Mouse (Mus musculus): ENCODE results near the gene Btbd7. TPM values are rescaled to one million over a fixed set of nuclear protein-coding genes. Genes with fewer than 3 reads are reported as not detected.

Gene Btbd7
- polyA plus RNA-seq, 1 experiment from 2014 or later, result 15.6 TPM

DNA sequence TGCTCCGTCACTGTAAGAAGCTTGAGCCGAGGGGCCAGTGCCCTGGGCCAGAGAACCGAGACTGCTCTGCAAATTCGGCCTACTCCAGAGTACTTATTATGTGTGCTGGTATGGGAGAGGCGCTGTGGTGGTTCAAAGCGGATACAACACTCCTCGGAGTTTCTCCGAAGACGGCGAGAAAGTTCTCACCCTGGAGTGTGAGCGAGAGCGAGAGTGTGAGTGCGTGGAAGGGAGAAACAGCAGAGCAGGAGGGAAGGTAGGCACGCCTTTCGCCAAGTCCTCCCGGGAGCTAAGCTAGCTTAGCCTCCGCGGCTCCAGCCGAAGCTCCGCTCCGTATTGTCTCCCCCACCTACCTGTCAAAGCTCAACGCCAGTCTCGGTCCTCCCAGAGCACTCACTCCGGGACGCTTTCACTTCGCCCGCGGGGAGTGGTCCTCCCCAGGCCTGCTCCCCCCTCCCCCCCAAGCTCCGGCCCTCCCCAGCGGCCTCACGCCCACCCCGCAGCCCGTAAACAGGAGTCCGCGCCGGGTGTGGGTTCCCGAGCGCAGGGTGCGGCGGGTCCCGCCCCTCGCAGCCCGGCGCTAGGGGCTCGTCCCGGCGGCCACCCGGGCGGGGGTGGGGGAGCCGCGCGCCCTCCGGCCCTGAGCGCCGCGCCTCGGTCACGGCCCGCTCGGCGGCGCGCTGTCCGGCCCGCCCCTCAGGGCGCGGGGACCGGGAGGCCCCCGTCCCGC is 805 bp downstream of the Btbd7 start:
- H3K9me3 ChIP-seq (replicated peaks; ENCODE audit: control insufficient read depth, low read length), result no peaks in the 10 kb centered on the region

DNA sequence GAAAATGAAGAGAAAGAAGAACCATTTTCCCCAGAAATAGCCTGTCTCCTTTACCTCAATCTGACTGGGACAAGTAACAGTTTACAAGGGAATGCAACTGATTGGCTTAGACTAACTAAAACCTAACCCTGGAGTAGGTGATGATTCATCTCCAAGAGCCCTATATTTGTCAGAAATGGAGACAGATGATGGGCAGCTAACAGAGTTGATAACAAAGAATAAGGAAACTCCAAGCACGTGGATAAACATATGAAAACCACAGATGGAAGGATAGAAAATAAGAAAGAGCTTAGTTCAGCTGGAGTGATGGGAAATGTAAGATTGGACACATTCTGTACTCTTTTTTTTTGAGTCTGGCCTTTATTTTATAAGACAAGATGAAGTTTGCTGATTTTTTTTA is 7.7 kb downstream of the Btbd7 start:
- Histone ChIP-seq H3K27ac (ENCODE audit: low read depth, low read length) (no peak overlapping the region), H3K4me2 (ENCODE audit: low read length) (no peak overlapping the region), H3K9ac (ENCODE audit: low read length) (no peak overlapping the region), H3K36me3 (ENCODE audit: control insufficient read depth, insufficient read depth, low read length) (no peaks in the 10 kb centered on the region), H3K9me3 (replicated peaks; ENCODE audit: control insufficient read depth, low read length) (no peaks in the 10 kb centered on the region), H3K4me1 (ENCODE audit: control insufficient read depth, insufficient read depth, low read length) (peaks cover 1% of the 10 kb centered on the region), H3K27me3 (replicated peaks; ENCODE audit: control insufficient read depth, insufficient read depth, low read length) (no peaks in the 10 kb centered on the region), H3K4me3 (ENCODE audit: low read depth, low read length) (no peak overlapping the region)
- ATAC-seq (no peak), DNase-seq (ENCODE audit: low spot score) (no peak)
- 87% methylated on average over 1 of the region's 1 CpGs for WGBS

More for the DNA sequence above, 805 bp downstream of the Btbd7 start:
- Histone ChIP-seq H3K9ac (ENCODE audit: low read length) (peak overlapping the region; percentile 93), H3K36me3 (ENCODE audit: control insufficient read depth, insufficient read depth, low read length) (no peaks in the 10 kb centered on the region), H3K27ac (ENCODE audit: low read depth, low read length) (peak overlapping the region; percentile 94), H3K4me2 (ENCODE audit: low read length) (peak overlapping the region; percentile 83), H3K27me3 (replicated peaks; ENCODE audit: control insufficient read depth, insufficient read depth, low read length) (no peaks in the 10 kb centered on the region), H3K4me3 (ENCODE audit: low read depth, low read length) (peak overlapping the region; percentile 93), H3K4me1 (ENCODE audit: control insufficient read depth, insufficient read depth, low read length) (peaks cover 16% of the 10 kb centered on the region)
- peak; percentile 75 for ATAC-seq
- peak; percentile 60 for DNase-seq (ENCODE audit: low spot score)
- under 1% methylated on average over 55 of the region's 70 CpGs for WGBS

DNA sequence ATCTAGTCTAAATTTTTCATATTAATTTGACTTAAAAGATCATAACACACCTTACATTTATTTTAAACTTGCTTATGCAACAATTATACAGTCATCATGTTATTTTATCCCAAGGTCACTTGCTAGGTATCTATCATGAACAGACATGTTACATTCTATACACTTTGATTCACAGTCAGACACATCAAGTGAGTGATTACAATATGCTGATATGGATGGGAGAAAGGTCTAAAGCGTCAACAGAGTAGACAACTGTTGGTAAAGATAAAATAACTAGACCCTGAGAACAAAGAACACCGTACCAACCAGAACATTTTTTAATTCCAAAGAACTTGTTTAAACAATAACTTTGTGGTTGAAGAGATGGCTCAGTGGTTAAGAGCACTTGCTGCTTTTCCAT is 8.5 kb downstream of the Btbd7 start:
- ATAC-seq (no peak), DNase-seq (ENCODE audit: low spot score) (no peak)
- WGBS, result 97% methylated on average over 2 of the region's 2 CpGs
- H3K27ac ChIP-seq (ENCODE audit: low read depth, low read length), result no peak overlapping the region
- H3K9me3 ChIP-seq (replicated peaks; ENCODE audit: control insufficient read depth, low read length), result no peaks in the 10 kb centered on the region
- H3K4me3 ChIP-seq (ENCODE audit: low read depth, low read length), result no peak overlapping the region
- no peaks in the 10 kb centered on the region for H3K27me3 ChIP-seq (replicated peaks; ENCODE audit: control insufficient read depth, insufficient read depth, low read length)
- no peaks in the 10 kb centered on the region for H3K4me1 ChIP-seq (ENCODE audit: control insufficient read depth, insufficient read depth, low read length)
- H3K9ac ChIP-seq (ENCODE audit: low read length), result no peak overlapping the region
- no peaks in the 10 kb centered on the region for H3K36me3 ChIP-seq (ENCODE audit: control insufficient read depth, insufficient read depth, low read length)
- no peak overlapping the region for H3K4me2 ChIP-seq (ENCODE audit: low read length)

DNA sequence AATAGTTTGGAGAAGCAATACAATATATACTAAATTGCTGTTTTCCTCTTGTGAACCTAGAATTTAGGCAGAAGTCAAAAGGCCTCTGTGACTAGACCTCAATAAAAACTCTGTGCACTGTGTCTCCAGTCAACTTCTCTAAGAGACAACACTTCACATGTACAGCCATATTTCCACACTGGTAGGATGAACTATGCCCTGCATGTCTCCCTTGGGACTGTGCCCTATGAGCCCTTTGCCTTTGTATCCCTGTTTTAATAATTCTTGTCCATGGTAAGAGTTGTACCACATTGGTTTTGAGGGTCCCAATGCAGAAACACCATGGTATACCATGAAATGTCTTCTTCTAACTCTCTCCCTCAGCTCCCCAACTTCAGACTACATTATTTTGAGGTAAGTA is 17.5 kb downstream of the Btbd7 start:
- Histone ChIP-seq H3K27me3 (replicated peaks; ENCODE audit: control insufficient read depth, insufficient read depth, low read length) (no peaks in the 10 kb centered on the region), H3K27ac (ENCODE audit: low read depth, low read length) (no peak overlapping the region), H3K4me1 (ENCODE audit: control insufficient read depth, insufficient read depth, low read length) (no peaks in the 10 kb centered on the region), H3K4me2 (ENCODE audit: low read length) (no peak overlapping the region), H3K36me3 (ENCODE audit: control insufficient read depth, insufficient read depth, low read length) (no peaks in the 10 kb centered on the region), H3K4me3 (ENCODE audit: low read depth, low read length) (no peak overlapping the region), H3K9me3 (replicated peaks; ENCODE audit: control insufficient read depth, low read length) (no peaks in the 10 kb centered on the region), H3K9ac (ENCODE audit: low read length) (no peak overlapping the region)
- ATAC-seq (no peak), DNase-seq (ENCODE audit: low spot score) (no peak)

DNA sequence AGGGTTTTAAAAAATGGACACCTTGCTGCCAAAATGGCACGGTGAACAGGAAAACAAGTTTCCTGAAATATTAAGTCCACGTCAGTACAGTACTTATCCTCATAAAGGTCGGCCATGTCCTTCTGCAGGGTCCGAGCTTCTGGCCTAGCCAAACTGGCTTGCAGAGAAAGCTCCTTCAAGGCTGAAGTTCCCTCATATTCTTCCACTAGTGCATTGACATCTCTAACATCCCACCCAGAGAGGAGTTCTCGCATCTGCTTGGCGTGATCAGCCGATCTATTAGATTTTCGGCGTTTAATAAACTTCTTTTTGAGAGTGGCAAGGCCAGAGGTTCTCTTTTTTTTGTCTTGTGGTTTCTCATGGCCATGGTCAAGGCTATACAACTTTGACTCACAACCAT is 40.0 kb downstream of the Btbd7 start:
- Histone ChIP-seq H3K27me3 (replicated peaks; ENCODE audit: control insufficient read depth, insufficient read depth, low read length) (no peaks in the 10 kb centered on the region), H3K36me3 (ENCODE audit: control insufficient read depth, insufficient read depth, low read length) (peaks cover 16% of the 10 kb centered on the region; the same call in 1 of the 2 replicates), H3K4me3 (ENCODE audit: low read depth, low read length) (no peak overlapping the region), H3K9me3 (replicated peaks; ENCODE audit: control insufficient read depth, low read length) (no peaks in the 10 kb centered on the region), H3K4me2 (ENCODE audit: low read length) (no peak overlapping the region), H3K27ac (ENCODE audit: low read depth, low read length) (no peak overlapping the region), H3K4me1 (ENCODE audit: control insufficient read depth, insufficient read depth, low read length) (no peaks in the 10 kb centered on the region), H3K9ac (ENCODE audit: low read length) (no peak overlapping the region)
- DNase-seq (ENCODE audit: low spot score) (no peak), ATAC-seq (no peak)
- WGBS, result 97% methylated on average over 9 of the region's 9 CpGs

DNA sequence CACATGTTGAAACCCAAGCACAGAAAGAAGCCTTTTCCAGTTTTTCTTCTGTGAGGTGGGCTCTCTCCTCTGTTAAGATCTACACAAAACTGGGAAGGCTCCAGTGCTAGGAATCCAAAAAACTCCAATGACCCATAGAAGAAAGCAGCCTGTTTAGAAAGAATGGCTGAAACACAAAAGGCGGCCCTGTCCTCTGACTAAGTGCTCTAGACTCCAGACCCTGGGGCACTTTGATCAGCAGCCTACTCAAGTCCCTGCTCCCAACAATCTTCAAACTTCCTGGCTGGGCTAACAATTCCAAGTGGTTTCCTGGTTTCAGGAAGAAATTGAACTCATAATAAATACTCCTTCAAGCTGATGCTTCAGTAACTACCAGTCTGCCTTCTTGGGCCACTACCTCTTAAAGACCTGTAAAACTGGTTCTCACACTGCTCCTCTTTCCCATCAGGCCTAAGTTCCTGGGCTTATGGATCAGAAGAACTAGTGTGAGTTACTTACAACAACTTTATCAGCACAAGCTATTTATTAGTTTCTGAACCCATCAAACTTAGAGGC is 45.4 kb downstream of the Btbd7 start:
- H3K9ac ChIP-seq (ENCODE audit: low read length), result no peak overlapping the region
- no peak overlapping the region for H3K27ac ChIP-seq (ENCODE audit: low read depth, low read length)
- no peaks in the 10 kb centered on the region for H3K27me3 ChIP-seq (replicated peaks; ENCODE audit: control insufficient read depth, insufficient read depth, low read length)
- H3K4me2 ChIP-seq (ENCODE audit: low read length), result no peak overlapping the region
- H3K4me3 ChIP-seq (ENCODE audit: low read depth, low read length), result no peak overlapping the region
- no peaks in the 10 kb centered on the region for H3K9me3 ChIP-seq (replicated peaks; ENCODE audit: control insufficient read depth, low read length)
- no peak for ATAC-seq
- H3K4me1 ChIP-seq (ENCODE audit: control insufficient read depth, insufficient read depth, low read length), result no peaks in the 10 kb centered on the region
- H3K36me3 ChIP-seq (ENCODE audit: control insufficient read depth, insufficient read depth, low read length), result peaks cover 4% of the 10 kb centered on the region
- no peak for DNase-seq (ENCODE audit: low spot score)
- 81% methylated on average over 1 of the region's 1 CpGs for WGBS

DNA sequence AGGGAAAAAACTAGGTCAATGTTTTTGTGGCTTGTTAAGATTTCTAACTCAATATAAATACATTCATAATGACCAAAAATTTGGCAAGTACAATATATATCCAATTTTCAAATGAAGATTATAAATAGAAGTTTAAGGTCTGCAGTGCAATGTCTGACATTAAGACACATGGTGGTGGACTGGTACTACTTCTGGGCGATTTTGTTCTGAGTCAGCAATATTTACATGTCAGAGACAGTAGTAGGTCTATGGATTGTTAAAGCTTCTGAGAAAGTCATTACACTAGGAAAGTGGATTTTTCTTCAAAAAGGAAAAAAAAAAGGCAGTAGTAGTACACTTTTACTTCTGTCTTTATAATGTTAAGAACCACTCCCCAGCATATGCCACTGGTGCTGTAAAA is 46.4 kb downstream of the Btbd7 start:
- Histone ChIP-seq H3K9ac (ENCODE audit: low read length) (no peak overlapping the region), H3K4me1 (ENCODE audit: control insufficient read depth, insufficient read depth, low read length) (no peaks in the 10 kb centered on the region), H3K4me3 (ENCODE audit: low read depth, low read length) (no peak overlapping the region), H3K9me3 (replicated peaks; ENCODE audit: control insufficient read depth, low read length) (no peaks in the 10 kb centered on the region), H3K27ac (ENCODE audit: low read depth, low read length) (no peak overlapping the region), H3K27me3 (replicated peaks; ENCODE audit: control insufficient read depth, insufficient read depth, low read length) (no peaks in the 10 kb centered on the region), H3K36me3 (ENCODE audit: control insufficient read depth, insufficient read depth, low read length) (peaks cover 4% of the 10 kb centered on the region; the same call in 1 of the 2 replicates), H3K4me2 (ENCODE audit: low read length) (no peak overlapping the region)
- 97% methylated on average over 1 of the region's 1 CpGs for WGBS
- DNase-seq (ENCODE audit: low spot score) (no peak), ATAC-seq (no peak)

DNA sequence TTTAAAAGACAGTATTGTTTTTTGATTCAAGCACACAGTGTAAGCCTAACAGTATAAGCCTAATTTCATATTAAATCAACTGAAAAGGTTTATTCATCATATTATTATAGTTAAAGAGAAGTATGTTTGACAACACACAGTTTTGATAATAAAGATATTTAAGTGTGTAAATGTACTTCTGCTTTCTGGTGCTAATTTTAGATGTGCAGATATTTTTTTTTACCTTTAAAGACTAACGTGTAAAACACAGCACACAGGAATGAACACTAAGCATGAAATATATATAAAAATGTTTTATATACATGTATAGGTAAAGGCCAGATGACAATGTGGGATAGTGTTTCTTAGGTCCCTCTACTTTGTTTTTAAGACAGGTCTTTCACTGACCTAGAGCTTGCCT is 51.2 kb downstream of the Btbd7 start:
- H3K27me3 ChIP-seq (replicated peaks; ENCODE audit: control insufficient read depth, insufficient read depth, low read length), result no peaks in the 10 kb centered on the region
- peaks cover 4% of the 10 kb centered on the region; the same call in 1 of the 2 replicates for H3K36me3 ChIP-seq (ENCODE audit: control insufficient read depth, insufficient read depth, low read length)
- no peaks in the 10 kb centered on the region for H3K9me3 ChIP-seq (replicated peaks; ENCODE audit: control insufficient read depth, low read length)
- H3K4me3 ChIP-seq (ENCODE audit: low read depth, low read length), result no peak overlapping the region
- DNase-seq (ENCODE audit: low spot score) (no peak), ATAC-seq (no peak)
- 92% methylated on average over 1 of the region's 1 CpGs for WGBS
- H3K9ac ChIP-seq (ENCODE audit: low read length), result no peak overlapping the region
- H3K4me1 ChIP-seq (ENCODE audit: control insufficient read depth, insufficient read depth, low read length), result no peaks in the 10 kb centered on the region
- H3K27ac ChIP-seq (ENCODE audit: low read depth, low read length), result no peak overlapping the region
- H3K4me2 ChIP-seq (ENCODE audit: low read length), result no peak overlapping the region

DNA sequence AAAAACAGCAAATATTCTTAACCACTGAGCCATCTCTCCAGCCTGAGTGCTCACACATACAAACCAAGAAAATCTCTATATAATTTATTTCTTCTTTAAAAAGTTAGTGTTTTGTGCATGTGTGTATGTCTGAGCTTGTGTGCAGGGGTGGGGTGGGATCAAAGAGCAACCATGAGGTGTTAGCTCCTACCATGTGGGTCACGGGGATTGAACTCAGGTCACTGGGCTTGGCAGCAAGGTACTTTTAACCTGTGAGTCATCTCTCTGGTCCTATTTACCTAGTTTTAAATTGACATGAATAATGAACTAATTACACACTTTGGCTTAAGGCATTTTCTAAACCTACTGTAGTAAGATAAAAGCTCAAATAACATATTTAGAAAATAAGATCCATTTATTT is 51.9 kb downstream of the Btbd7 start:
- Histone ChIP-seq H3K9ac (ENCODE audit: low read length) (no peak overlapping the region), H3K27ac (ENCODE audit: low read depth, low read length) (no peak overlapping the region), H3K4me3 (ENCODE audit: low read depth, low read length) (no peak overlapping the region), H3K4me1 (ENCODE audit: control insufficient read depth, insufficient read depth, low read length) (no peaks in the 10 kb centered on the region), H3K9me3 (replicated peaks; ENCODE audit: control insufficient read depth, low read length) (no peaks in the 10 kb centered on the region), H3K4me2 (ENCODE audit: low read length) (no peak overlapping the region), H3K36me3 (ENCODE audit: control insufficient read depth, insufficient read depth, low read length) (peaks cover 4% of the 10 kb centered on the region; the same call in 1 of the 2 replicates), H3K27me3 (replicated peaks; ENCODE audit: control insufficient read depth, insufficient read depth, low read length) (no peaks in the 10 kb centered on the region)
- 96% methylated on average over 1 of the region's 1 CpGs for WGBS
- DNase-seq (ENCODE audit: low spot score), result no peak
- ATAC-seq, result no peak

All from forebrain, embryonic 14.5 days (tissue).